9 mouse cellular contexts compared by ENCODE assay signal in genomic region chr11:99463155-99463554, GRCm38 (mm10). TPM values are rescaled to one million over a fixed set of nuclear protein-coding genes. Genes with fewer than 3 reads are reported as not detected.
DNase-seq lines count a peak whose midpoint lies in the region; ATAC-seq and TF ChIP-seq lines count a peak whose summit lies in the region.
"Had no signal": no experiment of that assay in that cellular context is flagged by ENCODE, and none has a peak within 500 bp of the region (broad histone marks: within the 10 kb centered on the region; RNA-seq: fewer than 3 reads in every experiment).

No protein-coding gene starts in this region.

- no peaks in the 10 kb centered on the region for H3K9me3 ChIP-seq in limb, embryonic 14.5 days (ENCODE audit: control insufficient read depth, low read length)

- H3K27me3 ChIP-seq in limb, embryonic 14.5 days (ENCODE audit: control insufficient read depth, insufficient read depth, low read length), result no peaks in the 10 kb centered on the region

- no peaks in the 10 kb centered on the region for H3K4me1 ChIP-seq in embryonic fibroblast, embryonic 13.5 days (ENCODE audit: control insufficient read depth, insufficient read depth, low read length)
- H3K4me1 ChIP-seq in limb, embryonic 14.5 days (ENCODE audit: control insufficient read depth, insufficient read depth, low read length), result no peaks in the 10 kb centered on the region

- H3K4me2 ChIP-seq in limb, embryonic 14.5 days (replicated peaks; ENCODE audit: low read depth, low read length, severe bottlenecking), result no peak overlapping the region

- WGBS in limb, embryonic 14.5 days, result 12% methylated on average over 8 of the region's 8 CpGs

- peak; percentile 80; the same call in 1 of the 2 replicates for TF ChIP-seq CTCF in embryonic fibroblast, embryonic 13.5 days (IDR thresholded peaks at IDR 0.05; ENCODE audit: borderline replicate concordance, insufficient read depth, low read length)

- ATAC-seq in limb, embryonic 14.5 days (ENCODE audit: low FRiP score, low read depth), result no peak
- ATAC-seq in monocyte, adult 5-6 weeks (replicated peaks; ENCODE audit: insufficient number of reproducible peaks, low FRiP score, low TSS enrichment, poor library complexity, severe bottlenecking), result no peak

- H3K27ac ChIP-seq in embryonic fibroblast, embryonic 13.5 days (ENCODE audit: insufficient read depth, low read length), result no peak overlapping the region
- no peak overlapping the region for H3K27ac ChIP-seq in limb, embryonic 14.5 days (replicated peaks; ENCODE audit: low read depth, low read length)

- DNase-seq in urinary bladder, adult 18-20 months (ENCODE audit: low spot score in 2 of 2), result peak; percentile 39 to 57
- no peak for DNase-seq in urinary bladder, postnatal 10 days (ENCODE audit: low spot score)
- peak; percentile 66 to 75 for DNase-seq in adrenal gland, postnatal 36 days
- DNase-seq in kidney, adult 8-10 months, result peak; percentile 41 to 80
- DNase-seq in limb, embryonic 14.5 days (ENCODE audit: low spot score), result peak; percentile 77
- DNase-seq in right cerebral cortex, postnatal 10 days (ENCODE audit: low spot score in 2 of 2), result peak; percentile 72 to 83

- no peak for TF ChIP-seq POLR2A in embryonic fibroblast, embryonic 13.5 days (IDR thresholded peaks at IDR 0.05; ENCODE audit: low read depth, low read length)
- TF ChIP-seq POLR2A in limb, embryonic 14.5 days (IDR thresholded peaks at IDR 0.05; ENCODE audit: borderline replicate concordance, extremely low read depth, insufficient read depth, insufficient read length), result no peak

- H3K36me3 ChIP-seq in limb, embryonic 14.5 days (ENCODE audit: control insufficient read depth, insufficient read depth, low read length), result no peaks in the 10 kb centered on the region

- H3K9ac ChIP-seq in limb, embryonic 14.5 days (ENCODE audit: low read depth, low read length, severe bottlenecking), result no peak overlapping the region

- H3K4me3 ChIP-seq in embryonic fibroblast, embryonic 13.5 days (ENCODE audit: insufficient read depth, low read length), result no peak overlapping the region
- no peak overlapping the region for H3K4me3 ChIP-seq in limb, embryonic 14.5 days (replicated peaks; ENCODE audit: low read length)

RNA-seq across cellular contexts. Expression of gene Krt20, which starts 25.2 kb away (rescaled TPM):
- total RNA-seq in adrenal gland, postnatal 36 days (2021), result under 1 TPM in 1 of 2 experiments, not detected in 1; 0.26 TPM
- 1.7 and 3.9 TPM in 2 replicates for polyA plus RNA-seq in embryonic fibroblast, embryonic 13.5 days (2011; ENCODE audit: insufficient read length, low read depth, missing spikeins)
- 0.24 and 0.26 TPM in 2 replicates for polyA plus RNA-seq in limb, embryonic 14.5 days (2012; rRNA removed)
- 0.26 and 0.37 TPM in 2 replicates for polyA plus RNA-seq in limb, embryonic 14.5 days (2014; fragmentation: Nextera tagmentation; extraction: Ambion mirVana)
- total RNA-seq in monocyte, adult 5-6 weeks (2017), result not detected in 3 replicates

RNA-seq across cellular contexts. Expression of gene Krt23, which starts 29.8 kb away (rescaled TPM):
- total RNA-seq in adrenal gland, postnatal 36 days (2021), result under 1 TPM in 1 of 2 experiments, not detected in 1; 0.16 TPM
- not detected in 2 replicates for polyA plus RNA-seq in embryonic fibroblast, embryonic 13.5 days (2011; ENCODE audit: insufficient read length, low read depth, missing spikeins)
- 0.51 and 1.2 TPM in 2 replicates for polyA plus RNA-seq in limb, embryonic 14.5 days (2012; rRNA removed)
- polyA plus RNA-seq in limb, embryonic 14.5 days (2014; fragmentation: Nextera tagmentation; extraction: Ambion mirVana), result 2.7 and 3.7 TPM in 2 replicates
- not detected in 3 replicates for total RNA-seq in monocyte, adult 5-6 weeks (2017)

RNA-seq across cellular contexts. Expression of gene Krt12, which starts 41.1 kb away (rescaled TPM):
- total RNA-seq in adrenal gland, postnatal 36 days (2021), result not detected
- polyA plus RNA-seq in embryonic fibroblast, embryonic 13.5 days (2011; ENCODE audit: insufficient read length, low read depth, missing spikeins), result not detected in 2 replicates
- polyA plus RNA-seq in limb, embryonic 14.5 days (2012; rRNA removed), result 0.03 TPM in 1 of 2 replicates, not detected in the other
- polyA plus RNA-seq in limb, embryonic 14.5 days (2014; fragmentation: Nextera tagmentation; extraction: Ambion mirVana), result 0.11 TPM in 1 of 2 replicates, not detected in the other
- not detected in 3 replicates for total RNA-seq in monocyte, adult 5-6 weeks (2017)

RNA-seq across cellular contexts. Expression of gene Krt39, which starts 58.0 kb away (rescaled TPM):
- not detected for total RNA-seq in adrenal gland, postnatal 36 days (2021)
- polyA plus RNA-seq in embryonic fibroblast, embryonic 13.5 days (2011; ENCODE audit: insufficient read length, low read depth, missing spikeins), result not detected in 2 replicates
- polyA plus RNA-seq in limb, embryonic 14.5 days (2012; rRNA removed), result not detected in 2 replicates
- polyA plus RNA-seq in limb, embryonic 14.5 days (2014; fragmentation: Nextera tagmentation; extraction: Ambion mirVana), result not detected in 2 replicates
- not detected in 3 replicates for total RNA-seq in monocyte, adult 5-6 weeks (2017)
- polyA plus RNA-seq: stomach, embryonic 16.5 days had no signal
